ENCODE assay signal across 15 mouse cellular contexts in the genomic region with DNA sequence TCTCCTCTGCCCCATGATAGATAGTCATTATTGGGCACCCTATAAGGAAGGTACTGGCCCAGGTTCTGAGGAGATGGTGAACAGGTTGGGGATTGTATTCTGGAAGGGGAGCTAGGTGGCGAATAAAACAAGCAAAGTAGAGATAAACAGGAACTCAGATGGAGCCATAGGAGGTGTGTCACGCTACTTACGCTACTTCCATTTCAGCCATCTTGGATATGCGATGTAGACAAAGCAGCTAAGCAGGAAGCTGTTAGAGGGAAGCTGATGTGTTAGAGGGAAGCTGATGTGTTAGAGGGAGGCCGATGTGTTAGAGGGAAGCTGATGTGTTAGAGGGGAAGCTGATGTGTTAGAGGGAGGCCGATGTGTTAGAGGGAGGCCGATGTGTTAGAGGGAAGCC. TPM values are rescaled to one million over a fixed set of nuclear protein-coding genes. Genes with fewer than 3 reads are reported as not detected.
DNase-seq lines count a peak whose midpoint lies in the region; ATAC-seq and TF ChIP-seq lines count a peak whose summit lies in the region.
"Not testable (repeated sequence)": the region's sequence is repeated elsewhere in the genome, so short reads cannot be mapped to it uniquely, and the experiment has no call there.
"Had no signal": no experiment of that assay in that cellular context is flagged by ENCODE, and none has a peak within 500 bp of the region (broad histone marks: within the 10 kb centered on the region; RNA-seq: fewer than 3 reads in every experiment).

No protein-coding gene starts in this region.

- H3K27ac ChIP-seq in bone marrow, adult 2 months (ENCODE audit: control insufficient read depth, insufficient read depth, low read depth, low read length, poor library complexity), result peak overlapping the region; percentile 71
- H3K27ac ChIP-seq in liver, embryonic 13.5 days, result 0 out of 2 replicates have a peak overlapping the region, but pooled peaks have one; percentile 27
- H3K27ac ChIP-seq in macrophage, result peak overlapping the region; percentile 88
- H3K27ac ChIP-seq in stomach, embryonic 15.5 days, result not testable (repeated sequence)

- not testable (repeated sequence) for TF ChIP-seq CTCF in bone marrow, adult 2 months (IDR thresholded peaks at IDR 0.05; ENCODE audit: control insufficient read depth, insufficient read depth, low read length)

- peak overlapping the region; percentile 44 for H3K4me3 ChIP-seq in bone marrow, adult 2 months (replicated peaks; ENCODE audit: control insufficient read depth, low read depth, low read length)
- H3K4me3 ChIP-seq in liver, embryonic 13.5 days (replicated peaks), result 0 out of 2 replicates have a peak overlapping the region, but pooled peaks have one; percentile 89
- H3K4me3 ChIP-seq in macrophage (ENCODE audit: inconsistent target), result peak overlapping the region; percentile 89
- H3K4me3 ChIP-seq in stomach, embryonic 15.5 days (replicated peaks), result not testable (repeated sequence)

- not testable (repeated sequence) for TF ChIP-seq POLR2A in bone marrow, adult 2 months (IDR thresholded peaks at IDR 0.05; ENCODE audit: borderline replicate concordance, control insufficient read depth, low read depth, low read length)

- not testable (repeated sequence) for H3K36me3 ChIP-seq in liver, embryonic 13.5 days; stomach, embryonic 15.5 days
- H3K36me3 ChIP-seq in macrophage (ENCODE audit: inconsistent target), result peaks cover 19% of the 10 kb centered on the region; the same call in 1 of the 2 replicates

- H3K9me3 ChIP-seq in liver, embryonic 13.5 days (replicated peaks); stomach, embryonic 15.5 days: not testable (repeated sequence)

- H3K79me2 ChIP-seq in macrophage (ENCODE audit: inconsistent target), result peaks cover 56% of the 10 kb centered on the region

- WGBS in bone marrow, adult 2 months, result 25% methylated on average over 7 of the region's 7 CpGs
- WGBS in liver, embryonic 13.5 days (ENCODE audit: insufficient replicate concordance), result 47% methylated on average over 7 of the region's 7 CpGs
- 19% methylated on average over 7 of the region's 7 CpGs for WGBS in macrophage (ENCODE audit: missing documents)
- 77% methylated on average over 7 of the region's 7 CpGs for WGBS in stomach, embryonic 15.5 days

- ATAC-seq in granulocyte monocyte progenitor cell, adult 5-6 weeks (replicated peaks; ENCODE audit: poor library complexity, severe bottlenecking), result peak; percentile 47
- ATAC-seq in liver, embryonic 13.5 days (ENCODE audit: low read depth); stomach, embryonic 15.5 days (ENCODE audit: insufficient read depth, low FRiP score, low read depth): not testable (repeated sequence)
- peak; percentile 75 for ATAC-seq in monocyte, adult 5-6 weeks (replicated peaks; ENCODE audit: insufficient number of reproducible peaks, low FRiP score, low TSS enrichment, poor library complexity, severe bottlenecking)

- H3K4me2 ChIP-seq in liver, embryonic 13.5 days, result peak overlapping the region; percentile 96
- 0 out of 2 replicates have a peak overlapping the region, but pooled peaks have one; percentile 94 for H3K4me2 ChIP-seq in stomach, embryonic 15.5 days

- H3K9ac ChIP-seq in liver, embryonic 13.5 days; stomach, embryonic 15.5 days: not testable (repeated sequence)

- peak; percentile 28 for DNase-seq in 416B (ENCODE audit: low read depth)
- DNase-seq in induced T-regulatory cell, adult 2 months (ENCODE audit: low read depth), result peak; percentile 78
- not testable (repeated sequence) for DNase-seq in liver, embryonic 13.5 days

- not testable (repeated sequence) for H3K4me1 ChIP-seq in bone marrow, adult 2 months (ENCODE audit: control insufficient read depth, insufficient read depth, low read length)
- peaks cover 44% of the 10 kb centered on the region for H3K4me1 ChIP-seq in liver, embryonic 13.5 days (replicated peaks)
- peaks cover 17% of the 10 kb centered on the region for H3K4me1 ChIP-seq in stomach, embryonic 15.5 days

- not testable (repeated sequence) for H3K27me3 ChIP-seq in liver, embryonic 13.5 days; stomach, embryonic 15.5 days (replicated peaks)

RNA-seq across cellular contexts. Expression of a gene that starts 1.9 kb away (rescaled TPM):
- polyA plus RNA-seq in bone marrow, adult 2 months (2011; ENCODE audit: insufficient read depth, insufficient read length, low replicate concordance, missing spikeins), result 4.4 and 18.7 TPM in 2 replicates
- 5.1 and 5.2 TPM in 2 replicates for total RNA-seq in granulocyte monocyte progenitor cell, adult 5-6 weeks (2014; fragmentation: Nextera tagmentation)
- total RNA-seq in granulocyte monocyte progenitor cell, adult 5-6 weeks (2017), result 2.6 and 4.1 TPM in 2 replicates
- 3.2 and 3.7 TPM in 2 replicates for polyA plus RNA-seq in liver, embryonic 13.5 days (2015; fragmentation: Nextera tagmentation; extraction: Ambion mirVana)
- total RNA-seq in macrophage (2018; cell fraction: chromatin; rRNA removed), result 10 to 100 TPM in 25 of 26 experiments, 1 to 10 TPM in 1; 7.2 to 61.1 (median 32.3) TPM
- 10 to 100 TPM in 23 of 26 experiments, 1 to 10 TPM in 3; 8.6 to 29.6 (median 20.3) TPM for total RNA-seq in macrophage (2018; cell fraction: cytosol; rRNA removed)
- 10 to 100 TPM in 23 of 26 experiments, 1 to 10 TPM in 3; 7.9 to 46.7 (median 21.8) TPM for total RNA-seq in macrophage (2018; cell fraction: nucleus; rRNA removed)
- 21.4 to 26.8 TPM (median 22.9 TPM) in 3 replicates for polyA plus RNA-seq in macrophage (2018)
- 23.8 to 24.6 TPM (median 24.2 TPM) in 3 replicates for total RNA-seq in monocyte, adult 5-6 weeks (2017)
- 5.5 and 6.8 TPM in 2 replicates for polyA plus RNA-seq in stomach, embryonic 15.5 days (2015; fragmentation: Nextera tagmentation; extraction: Ambion mirVana)

RNA-seq across cellular contexts. Expression of a gene that starts 14.3 kb away (rescaled TPM):
- 47.5 and 56.4 TPM in 2 replicates for polyA plus RNA-seq in bone marrow, adult 2 months (2011; ENCODE audit: insufficient read depth, insufficient read length, low replicate concordance, missing spikeins)
- 75.8 and 96.5 TPM in 2 replicates for total RNA-seq in granulocyte monocyte progenitor cell, adult 5-6 weeks (2014; fragmentation: Nextera tagmentation)
- total RNA-seq in granulocyte monocyte progenitor cell, adult 5-6 weeks (2017), result 113 and 118 TPM in 2 replicates
- polyA plus RNA-seq in liver, embryonic 13.5 days (2015; fragmentation: Nextera tagmentation; extraction: Ambion mirVana), result 60.8 and 64.6 TPM in 2 replicates
- 10 to 100 TPM in 25 of 26 experiments, 1 to 10 TPM in 1; 9.6 to 84.8 (median 39.6) TPM for total RNA-seq in macrophage (2018; cell fraction: chromatin; rRNA removed)
- 10 to 100 TPM; 55.5 to 84.1 (median 74.9) TPM for total RNA-seq in macrophage (2018; cell fraction: cytosol; rRNA removed)
- 10 to 100 TPM; 17.9 to 67.4 (median 43.0) TPM for total RNA-seq in macrophage (2018; cell fraction: nucleus; rRNA removed)
- 54.5 to 73.7 TPM (median 60.1 TPM) in 3 replicates for polyA plus RNA-seq in macrophage (2018)
- total RNA-seq in monocyte, adult 5-6 weeks (2017), result 154 to 190 TPM (median 179 TPM) in 3 replicates
- 115 and 123 TPM in 2 replicates for polyA plus RNA-seq in stomach, embryonic 15.5 days (2015; fragmentation: Nextera tagmentation; extraction: Ambion mirVana)

RNA-seq across cellular contexts. Expression of a gene that starts 15.1 kb away (rescaled TPM):
- polyA plus RNA-seq in bone marrow, adult 2 months (2011; ENCODE audit: insufficient read depth, insufficient read length, low replicate concordance, missing spikeins), result 1.8 TPM in 1 of 2 replicates, not detected in the other
- total RNA-seq in granulocyte monocyte progenitor cell, adult 5-6 weeks (2014; fragmentation: Nextera tagmentation), result not detected in 2 replicates
- total RNA-seq in granulocyte monocyte progenitor cell, adult 5-6 weeks (2017), result not detected in 2 replicates
- 0.06 TPM in 1 of 2 replicates, not detected in the other for polyA plus RNA-seq in liver, embryonic 13.5 days (2015; fragmentation: Nextera tagmentation; extraction: Ambion mirVana)
- total RNA-seq in macrophage (2018; cell fraction: chromatin; rRNA removed), result not detected
- total RNA-seq in macrophage (2018; cell fraction: cytosol; rRNA removed), result not detected
- not detected for total RNA-seq in macrophage (2018; cell fraction: nucleus; rRNA removed)
- not detected in 3 replicates for polyA plus RNA-seq in macrophage (2018)
- total RNA-seq in monocyte, adult 5-6 weeks (2017), result 0.39 TPM in 1 of 3 replicates, not detected in the others
- polyA plus RNA-seq in stomach, embryonic 15.5 days (2015; fragmentation: Nextera tagmentation; extraction: Ambion mirVana), result 2.3 and 3.1 TPM in 2 replicates
- total RNA-seq: layer of hippocampus, postnatal 14 days had no signal
- polyA plus RNA-seq: cortical plate, adult 2 months; forebrain, embryonic 15.5 days had no signal

RNA-seq across cellular contexts. Expression of a gene that starts 36.8 kb away (rescaled TPM):
- polyA plus RNA-seq in bone marrow, adult 2 months (2011; ENCODE audit: insufficient read depth, insufficient read length, low replicate concordance, missing spikeins), result 106 and 149 TPM in 2 replicates
- total RNA-seq in granulocyte monocyte progenitor cell, adult 5-6 weeks (2014; fragmentation: Nextera tagmentation), result 100 and 137 TPM in 2 replicates
- 136 and 149 TPM in 2 replicates for total RNA-seq in granulocyte monocyte progenitor cell, adult 5-6 weeks (2017)
- polyA plus RNA-seq in liver, embryonic 13.5 days (2015; fragmentation: Nextera tagmentation; extraction: Ambion mirVana), result 292 and 314 TPM in 2 replicates
- 100 to 1,000 TPM in 2 of 26 experiments, 10 to 100 TPM in 24; 14.6 to 172 (median 57.7) TPM for total RNA-seq in macrophage (2018; cell fraction: chromatin; rRNA removed)
- total RNA-seq in macrophage (2018; cell fraction: cytosol; rRNA removed), result 100 to 1,000 TPM; 121 to 188 (median 157) TPM
- 100 to 1,000 TPM in 8 of 26 experiments, 10 to 100 TPM in 18; 38.4 to 219 (median 80.8) TPM for total RNA-seq in macrophage (2018; cell fraction: nucleus; rRNA removed)
- 68.8 to 166 TPM (median 152 TPM) in 3 replicates for polyA plus RNA-seq in macrophage (2018)
- 230 to 253 TPM (median 234 TPM) in 3 replicates for total RNA-seq in monocyte, adult 5-6 weeks (2017)
- polyA plus RNA-seq in stomach, embryonic 15.5 days (2015; fragmentation: Nextera tagmentation; extraction: Ambion mirVana), result 472 and 482 TPM in 2 replicates

RNA-seq across cellular contexts. Expression of a gene that starts 37.0 kb away (rescaled TPM):
- polyA plus RNA-seq in bone marrow, adult 2 months (2011; ENCODE audit: insufficient read depth, insufficient read length, low replicate concordance, missing spikeins), result not detected in 2 replicates
- not detected in 2 replicates for total RNA-seq in granulocyte monocyte progenitor cell, adult 5-6 weeks (2014; fragmentation: Nextera tagmentation)
- total RNA-seq in granulocyte monocyte progenitor cell, adult 5-6 weeks (2017), result not detected in 2 replicates
- 0.16 and 0.27 TPM in 2 replicates for polyA plus RNA-seq in liver, embryonic 13.5 days (2015; fragmentation: Nextera tagmentation; extraction: Ambion mirVana)
- total RNA-seq in macrophage (2018; cell fraction: chromatin; rRNA removed), result not detected
- not detected for total RNA-seq in macrophage (2018; cell fraction: cytosol; rRNA removed)
- total RNA-seq in macrophage (2018; cell fraction: nucleus; rRNA removed), result not detected
- not detected in 3 replicates for polyA plus RNA-seq in macrophage (2018)
- not detected in 3 replicates for total RNA-seq in monocyte, adult 5-6 weeks (2017)
- 0.23 and 0.35 TPM in 2 replicates for polyA plus RNA-seq in stomach, embryonic 15.5 days (2015; fragmentation: Nextera tagmentation; extraction: Ambion mirVana)
- total RNA-seq: adrenal gland, adult 8-10 months; layer of hippocampus, postnatal 14 days; left cerebral cortex, postnatal 14 days had no signal
- polyA plus RNA-seq: cortical plate, adult 2 months; forebrain, embryonic 15.5 days; hindbrain, embryonic 11.5 days; neural tube, embryonic 11.5 days had no signal
